Mouse (Mus musculus) spleen, adult 2 months (tissue): Measurements from ENCODE around the gene Plcg2.

Experiments
- CTCF ChIP-seq: fragments of 200-500 bp; IDR thresholded peaks from 2 replicates; pipeline ENCODE4 v1.5.1; 2011; ENCODE audit warnings: mild to moderate bottlenecking, inconsistent platforms; ENCODE audit not compliant: insufficient read depth, insufficient read length, insufficient replicate concordance; ENCODE audit errors: extremely low read depth
- POLR2A ChIP-seq: fragments of 200-500 bp; IDR thresholded peaks from 2 replicates; pipeline ENCODE4 v1.6.1; 2011; ENCODE audit warnings: low read depth, low read length, inconsistent platforms

DNA sequence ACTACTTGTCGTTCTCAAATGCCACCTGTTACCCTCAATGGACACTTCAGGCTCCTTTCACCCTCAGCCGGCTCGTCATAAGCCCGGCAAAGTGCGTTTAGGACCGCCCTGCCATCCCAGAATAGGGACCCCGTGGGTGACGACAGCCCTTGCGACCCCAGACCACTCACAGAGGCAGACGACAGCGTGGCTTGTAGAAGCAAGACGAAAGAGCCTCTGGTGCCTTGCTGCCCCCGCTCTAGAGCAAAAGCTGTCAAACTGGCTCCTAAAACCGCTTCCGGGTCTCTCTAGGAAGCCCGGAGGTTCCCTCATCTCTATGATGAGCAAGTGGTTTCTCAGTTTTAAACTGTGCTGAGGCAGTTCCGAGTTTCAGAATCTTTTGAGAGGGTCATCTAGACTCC lies 175.3 kb downstream of the Plcg2 start, which contains the start of gene Sdr42e1:
- no peak for TF ChIP-seq CTCF
- TF ChIP-seq POLR2A = no peak
